Mouse (Mus musculus) kidney, adult 2 months (tissue): ENCODE results near the gene Znrf4.

ENCODE experiments used
- CTCF ChIP-seq: fragments of 200-500 bp; conservative IDR thresholded peaks from 2 replicates; pipeline ENCODE4 v1.5.1; 2011; ENCODE audit warnings: low read depth, mild to moderate bottlenecking, control low read depth, low read length, moderate library complexity, mixed read lengths; ENCODE audit not compliant: insufficient read depth, insufficient read length
- POLR2A ChIP-seq: fragments of 200-500 bp; IDR thresholded peaks from one replicate; pipeline ENCODE4 v1.6.1; 2011; ENCODE audit warnings: low read depth, low read length, control low read depth

DNA sequence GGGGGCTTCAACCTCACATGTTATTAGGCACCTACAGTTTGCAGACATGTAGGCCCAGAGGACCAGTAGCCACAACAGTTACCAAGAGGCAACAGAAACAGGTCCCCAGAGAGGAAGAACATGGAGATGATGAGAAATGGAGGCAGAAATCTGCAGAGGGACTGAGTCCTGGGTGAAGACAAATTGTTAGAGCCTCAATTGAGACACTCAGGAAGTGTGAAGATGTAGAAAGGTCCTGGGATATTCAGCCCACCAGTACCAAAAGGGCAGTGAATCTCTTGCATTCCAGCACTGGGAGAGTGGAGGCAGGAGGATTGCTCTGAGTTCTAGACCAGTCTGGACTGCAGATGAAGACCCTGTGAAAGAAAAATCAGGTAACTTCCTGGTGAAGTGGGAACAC is 2.1 kb upstream of the Znrf4 start:
- TF ChIP-seq CTCF (no peak), POLR2A (no peak)
